Mouse (Mus musculus) embryonic fibroblast, embryonic 13.5 days (primary cell): ENCODE measurements around the gene Aspscr1.

ENCODE experiments used
- CTCF ChIP-seq: IDR thresholded peaks from 2 replicates; pipeline ENCODE4 v1.5.1; 2011; ENCODE audit warnings: mild to moderate bottlenecking, control low read depth, low read length, moderate library complexity, borderline replicate concordance; ENCODE audit not compliant: insufficient read depth
- POLR2A ChIP-seq: IDR thresholded peaks from 2 replicates; pipeline ENCODE4 v1.6.1; 2011; ENCODE audit warnings: low read depth, mild to moderate bottlenecking, control low read depth, low read length, moderate library complexity

GRCm38 (mm10) chr11:120744121-120744701 is 71.4 kb downstream of the Aspscr1 start:
- TF ChIP-seq CTCF (no peak), POLR2A (no peak)
